Mouse (Mus musculus): ENCODE data around the gene Ldb2.

DNA sequence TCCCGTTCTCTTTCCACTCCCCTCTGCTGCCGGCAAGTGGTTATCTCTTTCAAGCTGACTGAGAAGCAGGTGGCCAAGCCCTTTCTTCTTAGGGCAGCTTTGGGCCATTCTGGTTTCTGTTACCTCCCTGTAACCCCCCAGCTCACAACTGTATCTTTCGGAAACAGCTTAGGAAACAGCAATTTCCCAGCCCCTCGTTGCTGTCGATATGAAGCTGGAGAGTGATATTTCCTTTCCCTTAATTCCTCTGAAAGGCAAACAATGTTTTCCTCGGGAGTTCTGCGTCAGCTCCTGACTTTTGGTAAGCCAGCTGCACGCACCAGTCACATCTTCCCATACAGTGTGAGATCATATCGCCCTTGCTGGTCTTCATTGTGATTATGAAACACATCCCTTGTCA, 305.3 kb downstream of the Ldb2 start:
- TF ChIP-seq CTCF (IDR thresholded peaks at IDR 0.05) (no peak), POLR2A (IDR thresholded peaks at IDR 0.05; ENCODE audit: insufficient read depth, low read depth, low read length) (peak; percentile 37; the same call in 1 of the 2 replicates)
